Comparison of ENCODE assay signal across 8 mouse cellular contexts in the genomic region with DNA sequence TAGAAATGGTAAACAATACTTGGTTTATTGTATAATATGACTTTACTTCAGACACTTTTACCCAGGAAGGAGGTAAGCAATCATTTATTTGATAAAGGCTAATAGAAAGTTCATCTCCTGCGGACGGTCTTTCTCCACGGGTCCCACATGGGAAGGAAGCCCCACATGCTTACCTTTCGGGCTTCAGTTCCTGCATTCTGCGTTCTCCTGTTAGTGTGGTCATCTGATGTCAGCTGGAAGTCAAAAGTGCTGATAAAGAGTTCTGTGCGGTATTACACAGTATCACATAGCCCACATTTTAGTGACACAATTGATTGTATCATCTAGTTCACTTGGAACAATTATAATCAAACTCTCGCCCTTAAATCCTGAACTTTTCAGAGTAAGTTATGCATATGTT. TPM values are rescaled to one million over a fixed set of nuclear protein-coding genes. Genes with fewer than 3 reads are reported as not detected.
DNase-seq lines count a peak whose midpoint lies in the region; ATAC-seq and TF ChIP-seq lines count a peak whose summit lies in the region.

No protein-coding gene starts in this region.

- no peak overlapping the region for H3K27ac ChIP-seq in heart, adult 2 months
- H3K27ac ChIP-seq in ES-Bruce4 (ENCODE audit: insufficient read depth, low read length): no peak overlapping the region
- H3K27ac ChIP-seq in heart, postnatal 0 days (ENCODE audit: low read depth): no peak overlapping the region
- no peak overlapping the region for H3K27ac ChIP-seq in midbrain, embryonic 11.5 days (ENCODE audit: low read depth, low read length)

- TF ChIP-seq EP300 in heart, adult 2 months (IDR thresholded peaks at IDR 0.05; ENCODE audit: insufficient read depth, low read depth, low read length): no peak
- TF ChIP-seq EP300 in ES-Bruce4 (IDR thresholded peaks at IDR 0.05; ENCODE audit: insufficient read depth, low read depth, low read length): no peak
- no peak for TF ChIP-seq EP300 in heart, postnatal 0 days (IDR thresholded peaks at IDR 0.05; ENCODE audit: low read depth)

- peak overlapping the region; percentile 93 for H3K4me2 ChIP-seq in heart, postnatal 0 days (ENCODE audit: low read depth, low read length)
- H3K4me2 ChIP-seq in midbrain, embryonic 11.5 days: peak overlapping the region; percentile 64

- peak overlapping the region; percentile 75 for H3K4me3 ChIP-seq in heart, adult 2 months
- H3K4me3 ChIP-seq in ES-Bruce4 (ENCODE audit: low read depth, low read length): no peak overlapping the region
- peak overlapping the region; percentile 82 for H3K4me3 ChIP-seq in heart, postnatal 0 days (ENCODE audit: low read depth, low read length)
- peak overlapping the region; percentile 68 for H3K4me3 ChIP-seq in midbrain, embryonic 11.5 days (ENCODE audit: low read depth, low read length)

- no peaks in the 10 kb centered on the region for H3K36me3 ChIP-seq in heart, adult 2 months (ENCODE audit: control insufficient read depth, insufficient read depth, low read length)
- H3K36me3 ChIP-seq in ES-Bruce4 (ENCODE audit: control insufficient read depth, insufficient read depth, low read length, poor library complexity, severe bottlenecking): no peaks in the 10 kb centered on the region
- H3K36me3 ChIP-seq in heart, postnatal 0 days (replicated peaks; ENCODE audit: control insufficient read depth, insufficient read depth, low read length): no peaks in the 10 kb centered on the region
- H3K36me3 ChIP-seq in midbrain, embryonic 11.5 days (ENCODE audit: control insufficient read depth, insufficient read depth, low read length): no peaks in the 10 kb centered on the region

- intact Hi-C loops in heart, adult 2 months (cut with DNase I): loop anchor here (5.0 kb wide), 1 partner anchor 70 kb away; a partner anchor contains a TSS
- intact Hi-C loops in gastrocnemius, postnatal 14 days (cut with DNase I; ENCODE audit: low total_unique reads): no loop called here

- ATAC-seq in heart, postnatal 0 days (ENCODE audit: insufficient read depth, low read depth): no peak
- ATAC-seq in midbrain, embryonic 11.5 days (ENCODE audit: low FRiP score): no peak

- H3K79me2 ChIP-seq in heart, adult 2 months (replicated peaks; ENCODE audit: control insufficient read depth, insufficient read depth, low read length): no peaks in the 10 kb centered on the region

- no peaks in the 10 kb centered on the region for H3K27me3 ChIP-seq in heart, adult 2 months (ENCODE audit: control insufficient read depth, insufficient read depth, low read length)
- H3K27me3 ChIP-seq in ES-Bruce4 (ENCODE audit: control insufficient read depth, insufficient read depth, low read length, poor library complexity, severe bottlenecking): peaks cover 3% of the 10 kb centered on the region
- peaks cover 8% of the 10 kb centered on the region; the same call in 1 of the 2 replicates for H3K27me3 ChIP-seq in heart, postnatal 0 days (ENCODE audit: control insufficient read depth, insufficient read depth, low read length)
- no peaks in the 10 kb centered on the region for H3K27me3 ChIP-seq in midbrain, embryonic 11.5 days (ENCODE audit: control insufficient read depth, insufficient read depth, low read length)

- no peak for DNase-seq in heart, adult 2 months
- DNase-seq in heart, adult 9 months (ENCODE audit: low spot score in 2 of 2): no peak
- no peak for DNase-seq in heart, postnatal 0 days (ENCODE audit: low spot score)
- peak; percentile 90 for DNase-seq in midbrain, embryonic 11.5 days (ENCODE audit: low spot score, missing footprints)
- no peak for DNase-seq in adrenal gland, adult 18-20 months (ENCODE audit: low spot score in 2 of 2)
- DNase-seq in gastrocnemius, postnatal 4 days (ENCODE audit: low spot score in 2 of 2): no peak
- no peak for DNase-seq in gastrocnemius, postnatal 14 days

- no peak for TF ChIP-seq POLR2A in heart, adult 2 months (IDR thresholded peaks at IDR 0.05; ENCODE audit: insufficient read depth, low read depth, low read length)
- TF ChIP-seq POLR2A in ES-Bruce4 (IDR thresholded peaks at IDR 0.05; ENCODE audit: insufficient read depth, low read length): no peak

- H3K9me3 ChIP-seq in ES-Bruce4 (replicated peaks; ENCODE audit: control insufficient read depth, insufficient read depth, low read length, poor library complexity, severe bottlenecking): no peaks in the 10 kb centered on the region
- H3K9me3 ChIP-seq in heart, postnatal 0 days (replicated peaks; ENCODE audit: control insufficient read depth, low read length): no peaks in the 10 kb centered on the region
- H3K9me3 ChIP-seq in midbrain, embryonic 11.5 days (ENCODE audit: control insufficient read depth, low read length): no peaks in the 10 kb centered on the region

- peaks cover 2% of the 10 kb centered on the region; the same call in 1 of the 2 replicates for H3K4me1 ChIP-seq in heart, adult 2 months (ENCODE audit: control insufficient read depth, insufficient read depth, low read length)
- no peaks in the 10 kb centered on the region for H3K4me1 ChIP-seq in ES-Bruce4 (ENCODE audit: control insufficient read depth, insufficient read depth, low read length)
- no peaks in the 10 kb centered on the region for H3K4me1 ChIP-seq in heart, postnatal 0 days (ENCODE audit: control insufficient read depth, insufficient read depth)
- peaks cover 7% of the 10 kb centered on the region for H3K4me1 ChIP-seq in midbrain, embryonic 11.5 days (ENCODE audit: control insufficient read depth, insufficient read depth, low read length)

- TF ChIP-seq CTCF in heart, adult 2 months (IDR thresholded peaks at IDR 0.05): no peak
- no peak for TF ChIP-seq CTCF in ES-Bruce4 (IDR thresholded peaks at IDR 0.05; ENCODE audit: low read depth, low read length)
- no peak for TF ChIP-seq CTCF in heart, postnatal 0 days (IDR thresholded peaks at IDR 0.05; ENCODE audit: low read depth)

- H3K9ac ChIP-seq in heart, adult 2 months (ENCODE audit: low read depth, low read length): no peak overlapping the region; the same call in 1 of the 2 replicates
- H3K9ac ChIP-seq in ES-Bruce4 (ENCODE audit: low read depth, poor library complexity, severe bottlenecking): 0 out of 2 replicates have a peak overlapping the region, but pooled peaks have one; percentile 96
- no peak overlapping the region for H3K9ac ChIP-seq in heart, postnatal 0 days (replicated peaks; ENCODE audit: low read depth, low read length)
- H3K9ac ChIP-seq in midbrain, embryonic 11.5 days (ENCODE audit: low read length): peak overlapping the region; percentile 91; the same call in 1 of the 2 replicates

- 20% methylated on average over 7 of the region's 7 CpGs for WGBS in heart, adult 2 months
- WGBS in heart, postnatal 0 days: 30% methylated on average over 7 of the region's 7 CpGs
- 19% methylated on average over 7 of the region's 7 CpGs for WGBS in midbrain, embryonic 11.5 days

RNA-seq across cellular contexts. Expression of a gene that starts 1.0 kb away (rescaled TPM):
- total RNA-seq in heart, adult 2 months (2021): 1 to 10 TPM; 1.0 to 1.3 TPM
- 0.70 and 1.0 TPM in 2 replicates for polyA plus RNA-seq in heart, adult 2 months (2012; rRNA removed)
- 2.4 and 2.8 TPM in 2 replicates for polyA plus RNA-seq in ES-Bruce4 (2011; ENCODE audit: insufficient read depth, insufficient read length, low read depth, missing spikeins)
- total RNA-seq in heart, postnatal 0 days (2014; rRNA removed; ENCODE audit: low replicate concordance): 0.23 and 0.69 TPM in 2 replicates
- 0.16 and 0.18 TPM in 2 replicates for polyA plus RNA-seq in heart, postnatal 0 days (2015; fragmentation: Nextera tagmentation; extraction: Ambion mirVana)
- polyA plus RNA-seq in midbrain, embryonic 11.5 days (2014; fragmentation: Nextera tagmentation; extraction: Ambion mirVana): 2.3 and 2.4 TPM in 2 replicates
- 1 to 10 TPM; 2.0 to 4.3 TPM for total RNA-seq in adrenal gland, adult 18-20 months (2021)
- total RNA-seq in gastrocnemius, postnatal 4 days (2021): 1 to 10 TPM; 4.0 to 4.9 TPM
- total RNA-seq in gastrocnemius, postnatal 14 days (2021): 1 to 10 TPM; 1.1 to 2.2 TPM

Comparison
In these comparisons a context has a peak if more than half of its experiments do, and no peak if none do; other contexts are left out.
1. H3K9ac ChIP-seq: peak in ES-Bruce4 (single experiment) and midbrain, embryonic 11.5 days (single experiment); none in heart, adult 2 months (single experiment) and heart, postnatal 0 days (single experiment).